Mouse (Mus musculus): ENCODE results near the gene Phactr1. TPM values are rescaled to one million over a fixed set of nuclear protein-coding genes. Genes with fewer than 3 reads are reported as not detected.
A peak's percentile ranks its signal among the peaks of the same experiment; 100 is the strongest.

The Phactr1 gene
- polyA plus RNA-seq, 1 experiment from 2014 or later = 26.2 TPM

DNA sequence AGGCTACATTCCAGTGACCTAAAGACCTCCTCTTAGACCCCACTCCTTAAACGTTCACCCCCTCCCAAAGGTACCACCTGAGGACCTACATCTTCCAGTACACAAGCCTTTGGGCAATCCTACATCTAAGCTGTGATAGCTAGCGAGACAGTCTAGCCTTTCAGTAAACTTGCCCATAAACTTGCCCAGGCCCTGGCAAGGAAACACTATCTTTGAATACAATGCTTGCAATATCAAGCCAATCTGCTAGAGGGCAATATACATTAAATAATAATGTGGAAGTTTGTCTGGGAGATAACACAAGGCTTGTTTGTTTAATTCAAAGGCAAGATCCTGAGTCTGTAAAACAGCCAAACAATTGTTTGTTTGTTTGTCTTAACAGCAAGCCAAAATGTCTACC lies 155.0 kb downstream of the Phactr1 start:
- no peak for ATAC-seq (ENCODE audit: low FRiP score, low TSS enrichment)
- 31% methylated on average over 2 of the region's 2 CpGs for WGBS
- Histone ChIP-seq H3K4me1 (ENCODE audit: insufficient read depth, low read length) (0 out of 2 replicates have a peak, but pooled peaks cover 10% of the 10 kb centered on the region), H3K9me3 (ENCODE audit: low read length) (no peaks in the 10 kb centered on the region), H3K4me3 (ENCODE audit: low read length) (no peak overlapping the region), H3K4me2 (replicated peaks; ENCODE audit: low read depth, low read length) (no peak overlapping the region), H3K9ac (replicated peaks; ENCODE audit: low read length) (no peak overlapping the region), H3K27ac (ENCODE audit: low read length) (no peak overlapping the region), H3K36me3 (ENCODE audit: insufficient read depth, low read length) (no peaks in the 10 kb centered on the region), H3K27me3 (ENCODE audit: insufficient read depth, low read length) (no peaks in the 10 kb centered on the region)

GRCm38 (mm10) chr13:42839358-42839757 lies 158.9 kb downstream of the Phactr1 start:
- Histone ChIP-seq H3K27ac (ENCODE audit: low read length) (no peak overlapping the region), H3K4me2 (replicated peaks; ENCODE audit: low read depth, low read length) (no peak overlapping the region), H3K9ac (replicated peaks; ENCODE audit: low read length) (no peak overlapping the region), H3K9me3 (ENCODE audit: low read length) (no peaks in the 10 kb centered on the region), H3K4me1 (ENCODE audit: insufficient read depth, low read length) (0 out of 2 replicates have a peak, but pooled peaks cover 10% of the 10 kb centered on the region), H3K27me3 (ENCODE audit: insufficient read depth, low read length) (no peaks in the 10 kb centered on the region), H3K4me3 (ENCODE audit: low read length) (no peak overlapping the region), H3K36me3 (ENCODE audit: insufficient read depth, low read length) (no peaks in the 10 kb centered on the region)
- no peak for ATAC-seq (ENCODE audit: low FRiP score, low TSS enrichment)
- 84% methylated on average over 2 of the region's 2 CpGs for WGBS

DNA sequence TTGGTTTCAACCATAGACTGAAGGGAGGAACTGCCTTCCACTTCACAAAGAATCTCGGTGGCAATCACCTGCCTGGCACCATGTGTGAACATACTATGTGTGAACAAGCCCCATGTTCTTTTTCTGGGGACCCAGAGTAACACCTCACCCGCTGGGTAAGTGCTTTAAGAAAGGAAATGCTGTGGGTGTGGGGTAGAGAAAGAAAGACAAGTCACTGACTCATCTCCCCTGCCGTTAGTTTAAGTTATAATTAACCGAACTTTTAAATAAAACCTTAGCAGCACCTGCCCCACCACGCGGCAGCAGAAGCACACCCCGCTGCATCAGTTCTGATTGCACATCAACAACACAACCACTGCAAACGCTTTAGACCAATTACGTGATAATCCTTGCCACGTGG lies 171.7 kb downstream of the Phactr1 start:
- 59% methylated on average over 10 of the region's 10 CpGs for WGBS
- Histone ChIP-seq H3K9ac (replicated peaks; ENCODE audit: low read length) (no peak overlapping the region), H3K36me3 (ENCODE audit: insufficient read depth, low read length) (no peaks in the 10 kb centered on the region), H3K27ac (ENCODE audit: low read length) (no peak overlapping the region), H3K27me3 (ENCODE audit: insufficient read depth, low read length) (no peaks in the 10 kb centered on the region), H3K4me3 (ENCODE audit: low read length) (no peak overlapping the region), H3K4me2 (replicated peaks; ENCODE audit: low read depth, low read length) (no peak overlapping the region), H3K4me1 (ENCODE audit: insufficient read depth, low read length) (no peaks in the 10 kb centered on the region; the same call in 1 of the 2 replicates), H3K9me3 (ENCODE audit: low read length) (no peaks in the 10 kb centered on the region)
- no peak for ATAC-seq (ENCODE audit: low FRiP score, low TSS enrichment)

DNA sequence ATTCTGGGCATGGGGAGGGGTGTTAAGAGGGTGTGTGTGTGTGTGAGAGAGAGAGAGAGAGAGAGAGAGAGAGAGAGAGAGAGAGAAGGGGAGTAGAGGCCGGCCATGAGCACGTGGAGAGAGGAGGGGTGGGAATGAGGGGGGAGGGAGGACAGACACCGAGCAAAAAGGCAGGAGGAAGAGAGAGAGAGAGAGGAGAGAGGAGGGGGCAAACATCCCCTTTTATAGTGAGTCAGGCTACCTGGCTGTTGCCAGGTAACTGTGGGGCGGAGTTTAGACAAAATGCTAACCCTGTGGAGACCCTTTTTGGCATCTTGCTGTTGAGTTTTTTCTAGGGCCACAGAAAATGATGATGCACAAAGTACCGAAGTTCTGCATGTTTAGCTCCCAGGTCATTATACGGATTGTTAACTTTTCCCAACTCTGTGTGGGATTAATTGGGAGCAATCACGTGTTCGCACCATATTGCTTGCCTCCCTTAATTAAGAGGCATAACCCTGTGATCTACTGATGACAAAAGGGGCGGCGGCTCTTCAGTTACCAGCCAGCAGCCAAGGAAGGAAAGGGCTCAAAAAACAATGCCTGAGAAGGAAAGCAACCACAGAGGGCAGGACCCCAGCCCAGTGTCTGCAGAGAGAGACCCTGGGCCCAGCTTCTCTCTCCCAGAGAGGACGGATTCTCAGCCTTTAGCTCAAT lies 173.6 kb downstream of the Phactr1 start:
- Histone ChIP-seq H3K27me3 (ENCODE audit: insufficient read depth, low read length) (no peaks in the 10 kb centered on the region), H3K27ac (ENCODE audit: low read length) (no peak overlapping the region), H3K9ac (replicated peaks; ENCODE audit: low read length) (no peak overlapping the region), H3K4me2 (replicated peaks; ENCODE audit: low read depth, low read length) (no peak overlapping the region), H3K4me1 (ENCODE audit: insufficient read depth, low read length) (peaks cover under 1% of the 10 kb centered on the region; the same call in 1 of the 2 replicates), H3K36me3 (ENCODE audit: insufficient read depth, low read length) (no peaks in the 10 kb centered on the region), H3K4me3 (ENCODE audit: low read length) (no peak overlapping the region), H3K9me3 (ENCODE audit: low read length) (no peaks in the 10 kb centered on the region)
- WGBS = 16% methylated on average over 9 of the region's 11 CpGs
- ATAC-seq (ENCODE audit: low FRiP score, low TSS enrichment) = peak; percentile 80

GRCm38 (mm10) chr13:42866162-42866941 lies 185.9 kb downstream of the Phactr1 start:
- H3K27ac ChIP-seq (ENCODE audit: low read length) = no peak overlapping the region

GRCm38 (mm10) chr13:42867026-42867425 lies 186.6 kb downstream of the Phactr1 start:
- ATAC-seq (ENCODE audit: low FRiP score, low TSS enrichment) = no peak
- peak overlapping the region; percentile 52 for H3K4me3 ChIP-seq (ENCODE audit: low read length)

More at GRCm38 (mm10) chr13:42866162-42866941, 185.9 kb downstream of the Phactr1 start:
- Histone ChIP-seq H3K36me3 (ENCODE audit: insufficient read depth, low read length) (no peaks in the 10 kb centered on the region), H3K4me1 (ENCODE audit: insufficient read depth, low read length) (peaks cover 4% of the 10 kb centered on the region; the same call in 1 of the 2 replicates), H3K9ac (replicated peaks; ENCODE audit: low read length) (peak overlapping the region; percentile 52), H3K4me3 (ENCODE audit: low read length) (peak overlapping the region; percentile 52), H3K9me3 (ENCODE audit: low read length) (no peaks in the 10 kb centered on the region), H3K27me3 (ENCODE audit: insufficient read depth, low read length) (no peaks in the 10 kb centered on the region), H3K4me2 (replicated peaks; ENCODE audit: low read depth, low read length) (peak overlapping the region; percentile 77)
- under 1% methylated on average over 21 of the region's 21 CpGs for WGBS
- peak; percentile 85 for ATAC-seq (ENCODE audit: low FRiP score, low TSS enrichment)

GRCm38 (mm10) chr13:42872125-42872524 lies 191.7 kb downstream of the Phactr1 start:
- no peak overlapping the region for H3K9ac ChIP-seq (replicated peaks; ENCODE audit: low read length)
- H3K27me3 ChIP-seq (ENCODE audit: insufficient read depth, low read length) = no peaks in the 10 kb centered on the region
- WGBS = 33% methylated on average over 1 of the region's 1 CpGs
- no peak overlapping the region for H3K27ac ChIP-seq (ENCODE audit: low read length)
- H3K4me2 ChIP-seq (replicated peaks; ENCODE audit: low read depth, low read length) = no peak overlapping the region
- no peak for ATAC-seq (ENCODE audit: low FRiP score, low TSS enrichment)
- no peaks in the 10 kb centered on the region for H3K36me3 ChIP-seq (ENCODE audit: insufficient read depth, low read length)
- H3K9me3 ChIP-seq (ENCODE audit: low read length) = no peaks in the 10 kb centered on the region
- H3K4me3 ChIP-seq (ENCODE audit: low read length) = no peak overlapping the region
- peaks cover 2% of the 10 kb centered on the region; the same call in 1 of the 2 replicates for H3K4me1 ChIP-seq (ENCODE audit: insufficient read depth, low read length)

More at GRCm38 (mm10) chr13:42867026-42867425, 186.6 kb downstream of the Phactr1 start:
- 44% methylated on average over 6 of the region's 6 CpGs for WGBS
- no peak overlapping the region for H3K27ac ChIP-seq (ENCODE audit: low read length)
- no peaks in the 10 kb centered on the region for H3K36me3 ChIP-seq (ENCODE audit: insufficient read depth, low read length)
- H3K9ac ChIP-seq (replicated peaks; ENCODE audit: low read length) = peak overlapping the region; percentile 52
- H3K4me1 ChIP-seq (ENCODE audit: insufficient read depth, low read length) = peaks cover 4% of the 10 kb centered on the region; the same call in 1 of the 2 replicates
- peak overlapping the region; percentile 77 for H3K4me2 ChIP-seq (replicated peaks; ENCODE audit: low read depth, low read length)
- no peaks in the 10 kb centered on the region for H3K9me3 ChIP-seq (ENCODE audit: low read length)
- H3K27me3 ChIP-seq (ENCODE audit: insufficient read depth, low read length) = no peaks in the 10 kb centered on the region

DNA sequence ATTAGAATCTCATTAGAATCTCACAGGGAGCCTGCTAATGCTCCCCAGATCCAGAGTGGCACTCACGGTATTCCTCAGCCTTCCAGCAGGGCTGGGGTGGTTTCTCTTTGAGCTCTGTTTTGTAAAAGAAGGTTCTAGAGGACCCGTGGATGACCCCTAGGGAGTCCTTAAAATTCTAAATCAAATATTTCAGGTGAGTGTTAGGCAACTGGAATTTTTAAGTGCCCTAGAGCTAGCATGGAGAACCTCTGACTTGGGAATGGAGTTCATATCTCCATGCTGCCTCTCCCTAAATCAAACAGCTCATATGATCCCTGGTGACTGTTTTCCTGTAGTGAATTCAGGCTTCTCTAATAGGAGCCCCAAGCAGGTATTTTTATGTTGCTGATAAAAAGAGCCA lies 197.9 kb downstream of the Phactr1 start:
- Histone ChIP-seq H3K9me3 (ENCODE audit: low read length) (no peaks in the 10 kb centered on the region), H3K36me3 (ENCODE audit: insufficient read depth, low read length) (no peaks in the 10 kb centered on the region), H3K9ac (replicated peaks; ENCODE audit: low read length) (no peak overlapping the region), H3K27ac (ENCODE audit: low read length) (no peak overlapping the region), H3K4me1 (ENCODE audit: insufficient read depth, low read length) (no peaks in the 10 kb centered on the region), H3K27me3 (ENCODE audit: insufficient read depth, low read length) (no peaks in the 10 kb centered on the region), H3K4me2 (replicated peaks; ENCODE audit: low read depth, low read length) (no peak overlapping the region), H3K4me3 (ENCODE audit: low read length) (no peak overlapping the region)
- ATAC-seq (ENCODE audit: low FRiP score, low TSS enrichment) = no peak
- 50% methylated on average over 2 of the region's 2 CpGs for WGBS

GRCm38 (mm10) chr13:42884033-42884724 lies 203.8 kb downstream of the Phactr1 start:
- Histone ChIP-seq H3K27ac (ENCODE audit: low read length) (no peak overlapping the region), H3K4me3 (ENCODE audit: low read length) (no peak overlapping the region), H3K4me1 (ENCODE audit: insufficient read depth, low read length) (peaks cover 9% of the 10 kb centered on the region), H3K9me3 (ENCODE audit: low read length) (no peaks in the 10 kb centered on the region), H3K27me3 (ENCODE audit: insufficient read depth, low read length) (no peaks in the 10 kb centered on the region), H3K4me2 (replicated peaks; ENCODE audit: low read depth, low read length) (peak overlapping the region; percentile 34), H3K36me3 (ENCODE audit: insufficient read depth, low read length) (no peaks in the 10 kb centered on the region), H3K9ac (replicated peaks; ENCODE audit: low read length) (no peak overlapping the region)
- no peak for ATAC-seq (ENCODE audit: low FRiP score, low TSS enrichment)
- WGBS = 26% methylated on average over 14 of the region's 14 CpGs

Measured in kidney, embryonic 16.5 days (tissue).